Mouse (Mus musculus) heart, postnatal 0 days (tissue): ENCODE results near the gene Fgfr2.

Experiments
- CTCF ChIP-seq: IDR thresholded peaks from 2 replicates; pipeline ENCODE4 v1.5.1; 2016; ENCODE audit warnings: antibody characterized with exemption, control low read depth, low read depth
- EP300 ChIP-seq: IDR thresholded peaks from 2 replicates; pipeline ENCODE4 v1.6.1; 2016; ENCODE audit warnings: antibody characterized with exemption, low read depth

DNA sequence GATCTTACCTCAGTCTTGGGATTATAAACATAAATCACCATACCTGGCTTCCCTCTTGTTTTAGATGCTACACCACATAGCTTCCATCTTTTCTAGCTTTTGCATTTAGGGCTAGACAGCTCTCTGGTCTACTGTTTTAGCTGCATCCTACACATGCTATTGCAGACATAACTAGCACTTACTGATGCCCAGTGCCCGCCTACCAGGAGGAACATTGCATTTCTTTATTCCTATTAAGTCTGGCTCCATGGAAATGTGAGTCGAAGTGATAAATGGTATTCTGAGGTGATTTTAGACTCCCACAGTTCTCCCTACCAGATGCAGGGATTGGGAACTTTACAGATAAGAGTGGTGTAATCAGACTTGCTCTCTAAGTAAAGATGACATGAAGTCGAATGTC is 713.3 kb downstream of the Fgfr2 start:
- TF ChIP-seq EP300 (no peak), CTCF (no peak)
